Mouse (Mus musculus): ENCODE measurements at regions not wholly inside any gene's neighbourhood (a gene's known extent, or its start where the extent isn't known, plus 50 kb on each side); places are given as distances from the start of the nearest gene placed in this dataset.
"Not testable (repeated sequence)": the region's sequence is repeated elsewhere in the genome, so short reads cannot be mapped to it uniquely, and the experiment has no call there.

DNA sequence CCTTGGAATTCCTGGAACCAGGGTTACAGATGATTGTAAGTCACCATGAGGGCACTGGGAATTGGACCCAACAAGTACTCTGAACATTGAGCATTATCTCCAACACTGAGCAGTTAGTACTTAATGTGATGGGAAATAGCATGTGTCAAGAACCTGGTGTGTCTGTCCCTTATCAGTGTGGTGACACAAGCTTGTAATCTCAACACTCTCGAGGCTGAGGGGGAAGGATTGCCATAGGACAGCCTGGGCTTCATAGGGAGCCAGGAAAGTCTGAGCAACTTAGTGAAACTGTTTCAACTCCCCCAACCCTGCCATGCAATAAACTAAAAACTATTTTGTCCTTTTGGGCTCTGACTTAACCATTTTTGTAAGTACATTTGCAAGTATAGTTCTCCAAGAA lies 100.0 kb downstream of the Wdr20rt start:
- DNase-seq (ENCODE audit: low read depth) = no peak

DNA sequence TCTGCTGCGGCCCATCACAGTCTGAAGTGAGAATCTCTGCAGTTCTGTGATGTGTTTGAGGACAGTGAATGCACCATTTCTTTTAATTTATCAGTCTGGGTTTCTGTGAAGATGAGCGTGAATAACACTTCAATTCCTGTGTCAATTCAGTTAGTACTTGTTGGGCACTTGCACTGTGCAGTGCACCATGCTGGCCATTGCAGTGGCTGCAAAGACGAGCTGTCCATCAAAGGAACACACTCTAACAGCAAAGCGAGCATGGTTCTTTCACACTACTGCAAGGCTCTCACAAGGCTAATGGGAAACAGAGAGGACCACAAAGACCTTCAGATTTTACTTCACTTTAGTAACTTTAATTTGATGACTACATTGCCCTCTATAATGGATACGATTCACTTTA lies 103.2 kb downstream of the Wdr20rt start:
- DNase-seq (ENCODE audit: low read depth) = no peak

DNA sequence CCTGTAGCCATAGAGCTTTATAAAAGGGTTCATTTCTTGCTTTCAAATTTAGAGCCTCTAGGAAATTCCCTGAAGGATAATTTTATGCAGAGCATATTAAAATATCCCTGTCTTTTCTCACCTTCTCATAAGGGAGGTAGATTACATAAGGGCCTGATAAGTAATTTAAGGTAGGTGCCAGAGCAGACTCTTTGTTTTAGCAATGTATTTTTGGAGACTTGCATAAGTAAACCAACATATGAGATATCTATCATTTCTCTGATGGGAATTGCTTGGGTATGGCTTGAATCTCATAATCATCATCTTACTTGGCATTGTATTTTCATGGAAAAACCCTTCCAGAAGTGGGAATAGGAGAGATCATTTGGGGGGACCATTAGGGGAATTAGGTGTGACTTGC lies 104.4 kb downstream of the Wdr20rt start:
- no peak for DNase-seq (ENCODE audit: low read depth)

DNA sequence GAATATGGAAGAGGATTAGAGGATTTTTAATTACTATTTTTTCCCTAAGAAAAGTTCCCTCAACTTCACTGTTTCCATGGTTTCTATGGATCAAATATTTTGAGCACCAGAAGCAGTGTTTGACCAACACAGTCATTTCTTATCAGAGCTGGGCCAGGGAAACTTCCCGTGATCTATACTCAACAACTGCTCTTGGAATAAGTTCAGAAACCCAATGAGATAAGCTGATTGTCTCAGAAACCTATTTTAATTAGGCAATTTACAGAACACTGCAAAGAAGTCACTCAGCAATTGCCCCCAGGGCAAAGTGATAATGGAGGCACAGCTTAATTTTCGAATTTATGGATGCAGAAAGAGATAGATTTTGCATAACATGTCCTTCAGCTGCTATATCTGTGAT lies 114.7 kb downstream of the Wdr20rt start:
- no peak for DNase-seq (ENCODE audit: low read depth)

DNA sequence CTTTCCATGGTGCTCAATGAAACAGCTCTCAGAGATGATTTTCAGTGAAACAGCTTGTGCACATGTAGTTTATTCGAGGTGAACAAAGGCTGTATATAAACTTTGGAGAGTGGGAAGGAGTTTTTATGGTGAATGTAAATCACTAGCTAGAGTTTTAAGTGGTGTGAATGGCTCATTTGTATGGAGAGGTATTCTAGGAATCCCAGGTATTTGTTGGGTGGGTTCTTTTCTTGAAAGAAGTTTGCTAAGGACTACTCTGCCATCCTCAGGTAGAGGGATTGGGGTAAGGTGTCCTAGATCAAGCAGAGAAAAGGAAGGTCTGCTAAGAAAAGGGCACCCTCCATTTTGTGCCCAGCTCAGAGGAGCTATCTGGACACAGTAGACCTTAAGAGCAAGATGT lies 121.9 kb downstream of the Wdr20rt start:
- no peak for DNase-seq (ENCODE audit: low read depth)

DNA sequence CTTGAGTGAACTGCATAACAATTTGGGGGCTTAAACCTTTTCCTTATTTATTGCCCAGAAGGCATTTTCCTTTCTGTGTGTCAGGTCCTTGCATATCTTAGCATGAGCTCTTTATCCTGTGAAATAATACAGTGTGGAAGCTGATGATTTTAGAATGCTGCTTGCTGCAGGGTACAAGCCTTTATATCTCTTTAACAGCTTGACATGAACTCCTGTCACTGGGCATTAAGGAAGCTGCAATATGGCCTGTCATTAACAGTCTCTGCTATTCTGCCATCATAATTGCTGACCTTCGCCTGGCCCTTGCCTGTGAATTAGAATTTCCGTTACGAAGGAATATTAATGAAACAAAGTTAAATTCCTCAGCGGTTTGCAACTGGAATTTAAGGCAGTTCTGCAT lies 124.2 kb downstream of the Wdr20rt start:
- no peak for DNase-seq (ENCODE audit: low read depth)

DNA sequence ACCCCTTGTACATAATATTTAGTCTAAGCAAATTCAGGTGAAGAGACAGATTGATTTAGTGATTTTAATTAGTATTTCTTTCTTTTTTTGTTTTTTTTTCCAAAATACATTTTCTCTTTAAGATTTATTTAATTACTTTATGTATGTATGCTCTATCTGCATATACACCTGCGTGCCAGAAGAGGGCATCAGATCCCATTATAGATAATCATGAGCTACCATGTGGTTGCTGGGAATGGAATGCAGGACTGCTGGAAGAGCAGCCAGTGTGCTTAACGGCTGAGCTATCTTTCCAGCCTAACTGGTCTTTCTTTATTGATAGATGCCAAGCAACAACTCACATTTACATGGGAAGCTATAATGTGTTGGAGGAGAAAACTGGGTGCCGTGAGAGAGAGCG lies 138.9 kb downstream of the Wdr20rt start:
- no peak for DNase-seq (ENCODE audit: low read depth)

DNA sequence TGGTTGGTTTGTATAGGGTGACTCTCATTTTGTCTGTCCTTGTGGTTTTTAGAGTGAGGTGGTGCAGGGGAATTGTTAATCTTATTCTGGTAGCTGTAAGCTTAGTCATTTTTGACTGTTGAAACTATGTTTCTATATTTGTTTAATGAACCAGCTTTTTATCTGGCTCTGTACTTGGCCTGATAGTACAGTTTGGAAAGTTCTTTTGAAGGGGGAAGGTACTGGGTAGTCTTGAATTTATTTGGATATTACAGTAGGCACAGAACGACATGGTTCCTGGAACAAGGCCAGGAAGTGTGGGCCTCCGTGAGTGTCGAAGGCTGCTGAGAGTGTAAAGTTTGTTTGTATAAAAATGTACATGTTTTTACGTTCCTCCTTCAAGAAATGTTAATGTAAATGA lies 142.0 kb downstream of the Wdr20rt start:
- DNase-seq (ENCODE audit: low read depth) = no peak

DNA sequence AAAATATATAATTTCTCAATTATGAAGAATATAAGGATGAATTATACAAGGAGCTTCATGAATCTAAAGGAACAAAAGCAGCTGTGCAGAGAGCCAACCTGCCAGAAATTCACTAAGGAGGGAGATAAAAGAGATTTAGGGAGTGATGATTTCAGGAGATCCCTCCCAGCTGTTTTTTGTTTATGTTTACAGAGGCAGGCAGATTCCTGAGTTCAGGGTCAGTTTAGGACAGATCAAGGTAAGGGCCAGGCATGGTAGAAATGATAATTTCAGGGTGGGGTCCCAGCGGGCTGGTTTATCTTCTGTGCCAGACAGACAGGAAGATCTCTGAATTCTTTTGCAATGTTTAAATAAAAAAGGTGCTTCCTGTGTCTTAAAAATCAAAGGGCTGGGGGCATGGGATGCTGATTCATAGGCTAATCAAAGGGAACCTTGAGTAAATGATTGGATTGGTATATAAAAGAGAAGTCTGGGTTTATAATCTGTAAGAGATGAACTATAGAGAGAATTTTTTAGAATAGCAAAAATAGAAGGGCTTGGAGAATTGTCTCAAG lies 142.6 kb downstream of the Wdr20rt start:
- DNase-seq (ENCODE audit: low read depth) = no peak

DNA sequence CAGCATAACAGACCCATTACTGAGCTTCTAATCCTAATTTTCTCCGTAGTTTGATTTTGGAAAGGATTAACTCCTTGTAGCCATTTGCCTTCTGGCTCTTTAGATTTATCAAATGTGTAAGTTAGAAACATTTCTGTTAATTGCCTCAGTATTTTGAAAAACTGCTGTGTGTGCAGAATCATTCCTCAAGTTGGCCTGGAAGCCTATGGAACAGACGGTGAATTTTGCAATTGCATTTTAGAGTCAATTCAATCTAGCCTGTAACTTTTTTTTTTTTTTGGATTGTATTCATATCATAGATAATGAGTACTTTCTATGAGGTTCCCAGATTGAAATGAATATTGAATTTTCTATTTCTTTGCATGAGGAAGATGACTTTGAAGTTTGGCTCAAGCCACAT lies 146.3 kb downstream of the Wdr20rt start:
- DNase-seq (ENCODE audit: low read depth) = no peak

DNA sequence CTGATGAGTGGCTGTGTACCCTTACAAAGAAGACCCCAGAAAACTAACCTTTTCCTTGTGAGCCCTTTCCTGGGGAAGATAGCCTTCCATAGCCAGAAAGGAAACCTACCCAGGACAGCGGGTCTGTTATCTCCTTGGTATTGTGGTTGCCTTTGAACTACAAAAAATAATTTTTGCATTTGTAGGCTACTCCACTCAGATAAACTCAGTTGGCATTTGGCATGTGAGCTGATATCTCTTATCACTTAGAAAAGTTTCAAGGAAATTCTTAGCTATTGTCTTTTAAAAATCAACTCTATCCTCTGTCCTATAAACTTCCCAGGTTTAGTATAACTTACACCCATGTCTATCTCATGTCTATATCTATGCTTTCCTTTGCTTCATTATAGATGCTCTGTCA lies 154.0 kb downstream of the Wdr20rt start:
- no peak for DNase-seq (ENCODE audit: low read depth)

DNA sequence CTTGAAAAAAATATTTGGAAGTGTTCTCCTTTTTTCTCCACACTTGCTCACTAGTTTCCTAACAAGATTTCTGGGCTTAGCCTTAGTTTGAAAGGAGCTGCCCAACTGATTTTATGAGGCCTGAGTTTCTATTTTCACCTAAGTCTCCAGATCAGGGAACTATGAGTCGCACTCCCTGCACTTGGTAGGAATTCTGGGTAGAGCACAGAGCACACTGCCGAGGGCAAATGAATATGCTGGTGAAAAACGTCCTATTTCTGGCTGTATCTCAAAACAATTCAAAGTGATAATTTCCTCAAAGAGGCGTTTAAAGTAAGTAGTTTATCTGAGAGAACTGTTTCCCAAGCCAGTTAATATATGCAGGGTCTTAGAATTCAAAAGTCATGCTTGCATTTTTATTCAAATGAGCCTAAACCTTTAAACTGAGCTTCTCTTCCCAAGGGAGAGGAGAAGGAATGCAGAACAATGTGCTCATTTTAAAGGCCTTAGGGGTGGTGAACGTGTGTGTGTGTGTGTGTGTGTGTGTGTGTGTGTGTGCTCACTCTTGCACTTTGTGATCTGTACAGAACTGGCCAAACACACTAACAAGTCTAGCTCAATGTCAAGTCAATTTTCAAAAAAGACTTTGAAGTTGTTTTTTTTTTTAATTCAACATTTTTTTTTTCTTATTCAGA lies 156.9 kb downstream of the Wdr20rt start:
- DNase-seq (ENCODE audit: low read depth) = no peak

DNA sequence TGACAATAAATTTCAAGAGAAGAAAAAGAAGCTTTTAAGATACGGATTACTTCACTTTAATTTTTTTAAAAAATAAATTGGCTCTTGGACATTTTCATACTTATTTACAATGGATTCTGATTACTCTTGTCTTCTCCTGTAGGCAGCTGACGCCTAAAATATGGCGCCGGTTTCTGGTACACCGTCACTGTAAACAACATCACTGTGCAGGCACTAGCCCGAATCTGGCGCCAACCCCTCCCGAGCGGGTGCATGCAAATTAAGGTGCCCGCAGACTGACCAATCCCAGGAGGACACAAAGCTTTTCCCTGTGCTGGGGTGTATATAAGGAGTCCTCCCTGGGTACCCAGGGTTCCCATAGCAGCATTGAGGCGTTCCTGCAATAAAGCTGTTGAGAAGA lies 157.5 kb downstream of the Wdr20rt start:
- DNase-seq (ENCODE audit: low read depth) = not testable (repeated sequence)

DNA sequence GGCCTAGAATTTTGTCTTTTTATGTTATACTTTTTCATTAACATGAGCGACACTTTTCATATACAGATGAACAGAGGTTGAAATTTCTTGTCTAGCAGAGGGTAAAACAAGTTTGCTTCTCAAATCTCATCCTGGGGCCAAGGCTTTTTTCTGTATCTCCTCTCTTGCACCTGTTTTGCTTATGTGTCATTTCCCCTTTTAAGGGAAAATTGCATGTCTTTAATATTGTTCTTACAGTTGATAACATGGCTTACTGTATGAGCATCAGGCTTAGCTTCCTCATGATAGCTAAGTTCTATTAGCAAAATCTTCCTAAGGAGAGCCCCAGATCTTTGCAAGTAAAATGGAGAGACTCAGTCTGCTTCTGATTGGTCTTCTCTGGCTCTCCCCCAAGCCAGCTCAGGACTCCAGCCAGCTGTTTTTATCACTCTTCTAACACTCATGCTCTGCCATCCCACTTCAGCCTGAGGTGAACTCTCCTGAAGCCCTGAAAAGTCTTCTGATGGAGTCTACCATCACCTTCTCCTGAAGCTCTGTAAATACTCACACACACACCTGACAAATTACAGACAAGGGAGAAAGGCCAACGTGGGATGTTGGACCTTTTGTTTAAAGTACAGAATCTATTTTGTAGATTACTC lies 160.8 kb downstream of the Wdr20rt start:
- DNase-seq (ENCODE audit: low read depth) = no peak

DNA sequence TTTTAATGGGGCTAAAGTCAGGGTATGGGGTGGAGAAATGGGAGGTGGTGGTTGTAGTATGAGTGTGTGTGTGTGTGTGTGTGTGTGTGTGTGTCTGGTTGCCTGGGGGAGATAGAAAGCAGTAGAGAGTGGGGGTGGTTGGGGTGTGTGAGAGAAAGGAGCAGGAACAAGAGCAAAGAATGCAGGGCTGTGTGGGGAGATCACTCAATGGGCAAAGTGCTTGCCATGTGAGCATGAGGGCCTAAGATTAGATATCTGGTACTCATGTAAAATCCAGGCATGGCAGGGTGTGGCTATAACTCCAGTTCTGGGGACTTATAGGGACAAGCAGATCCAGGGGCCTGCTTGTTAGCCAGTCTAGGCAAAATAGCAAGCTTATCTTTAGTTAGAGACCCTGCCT lies 161.7 kb downstream of the Wdr20rt start:
- no peak for DNase-seq (ENCODE audit: low read depth)

DNA sequence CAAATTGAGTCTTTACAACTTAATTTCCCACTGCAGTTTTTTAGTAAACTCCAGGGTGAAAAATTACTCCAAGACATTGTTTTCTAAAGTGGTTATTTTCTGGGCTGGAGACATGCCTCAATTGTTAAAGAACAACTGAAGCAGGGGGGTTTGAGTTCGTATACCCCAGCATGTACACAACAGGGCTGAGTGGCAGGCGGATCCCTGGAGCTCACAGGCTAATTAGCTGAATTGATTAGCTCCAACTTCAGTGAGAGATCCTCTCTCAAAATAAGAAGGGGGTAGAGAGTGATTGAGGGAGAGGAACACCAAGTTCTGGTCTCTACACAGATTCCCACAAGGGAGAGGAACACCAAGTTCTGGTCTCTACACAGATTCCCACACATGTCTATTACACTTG lies 164.2 kb downstream of the Wdr20rt start:
- DNase-seq (ENCODE audit: low read depth) = no peak

DNA sequence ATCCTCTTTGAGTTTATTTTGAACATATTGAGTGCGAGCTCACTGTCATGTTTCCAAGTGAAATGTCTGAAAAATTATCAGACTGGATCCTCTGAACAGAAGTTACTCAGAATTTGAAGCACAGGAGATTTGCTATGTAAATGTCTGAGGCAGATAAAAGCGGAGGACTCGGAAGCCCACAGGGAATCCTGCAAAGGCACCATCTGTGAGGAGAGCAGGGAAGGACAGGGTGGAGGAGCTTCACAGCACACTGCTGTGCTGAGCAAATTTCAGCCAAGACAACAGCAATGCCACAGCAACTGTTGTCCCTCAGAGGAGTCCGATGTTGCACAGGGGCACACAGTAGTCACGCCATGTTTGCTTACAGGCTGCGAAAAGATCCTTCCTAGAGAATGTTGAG lies 165.0 kb downstream of the Wdr20rt start:
- DNase-seq (ENCODE audit: low read depth) = no peak

DNA sequence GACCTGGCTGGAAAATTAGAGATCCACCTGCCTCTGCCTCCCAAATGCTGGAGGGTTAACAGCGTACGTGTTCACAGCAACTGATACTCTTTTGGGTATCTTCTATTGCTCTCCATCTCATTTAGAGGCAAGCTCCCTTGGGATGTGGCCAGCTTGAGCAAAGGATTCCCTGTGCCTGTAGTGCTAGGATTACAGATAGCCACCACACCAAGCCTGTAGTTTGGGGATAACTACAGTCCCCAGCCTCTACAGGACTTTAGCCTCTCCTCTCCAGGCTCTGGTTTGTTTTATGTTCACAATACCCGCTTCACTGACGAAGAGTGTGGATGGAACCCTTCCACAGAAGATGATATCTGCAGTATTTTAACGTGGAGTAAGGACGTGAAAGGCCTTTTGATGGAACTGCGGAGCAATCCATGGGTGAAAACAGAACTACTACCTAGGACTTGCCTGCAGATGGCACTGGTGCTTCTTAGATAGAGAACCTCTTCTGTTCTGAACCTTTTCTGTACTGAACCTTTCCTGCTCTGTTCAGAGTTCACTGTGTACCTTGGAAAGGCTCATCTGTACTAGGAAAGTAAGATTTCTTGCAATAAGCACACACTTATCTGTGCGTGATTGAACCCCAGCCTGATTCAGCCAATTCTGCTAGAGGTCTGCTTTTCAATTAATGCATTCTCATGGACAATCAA lies 176.6 kb downstream of the Wdr20rt start:
- no peak for DNase-seq (ENCODE audit: low read depth)

DNA sequence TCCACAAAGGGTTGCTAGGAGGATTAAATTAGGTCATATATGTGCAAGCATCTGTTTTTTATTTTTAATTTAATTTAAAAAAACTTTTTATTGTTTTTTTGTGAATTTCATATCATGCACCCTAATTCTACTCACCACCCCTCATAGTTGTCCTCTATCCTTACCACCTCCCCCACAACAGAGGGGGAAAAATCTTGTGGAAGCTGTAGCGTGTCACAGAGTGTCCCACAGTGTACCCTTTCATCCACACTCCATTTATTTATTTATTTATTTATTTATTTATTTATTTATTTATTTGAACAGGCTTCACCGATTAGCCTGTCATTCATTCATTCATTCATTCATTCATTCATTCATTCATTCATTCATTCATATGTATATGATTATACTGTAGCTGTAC lies 177.8 kb downstream of the Wdr20rt start:
- no peak for DNase-seq (ENCODE audit: low read depth)

DNA sequence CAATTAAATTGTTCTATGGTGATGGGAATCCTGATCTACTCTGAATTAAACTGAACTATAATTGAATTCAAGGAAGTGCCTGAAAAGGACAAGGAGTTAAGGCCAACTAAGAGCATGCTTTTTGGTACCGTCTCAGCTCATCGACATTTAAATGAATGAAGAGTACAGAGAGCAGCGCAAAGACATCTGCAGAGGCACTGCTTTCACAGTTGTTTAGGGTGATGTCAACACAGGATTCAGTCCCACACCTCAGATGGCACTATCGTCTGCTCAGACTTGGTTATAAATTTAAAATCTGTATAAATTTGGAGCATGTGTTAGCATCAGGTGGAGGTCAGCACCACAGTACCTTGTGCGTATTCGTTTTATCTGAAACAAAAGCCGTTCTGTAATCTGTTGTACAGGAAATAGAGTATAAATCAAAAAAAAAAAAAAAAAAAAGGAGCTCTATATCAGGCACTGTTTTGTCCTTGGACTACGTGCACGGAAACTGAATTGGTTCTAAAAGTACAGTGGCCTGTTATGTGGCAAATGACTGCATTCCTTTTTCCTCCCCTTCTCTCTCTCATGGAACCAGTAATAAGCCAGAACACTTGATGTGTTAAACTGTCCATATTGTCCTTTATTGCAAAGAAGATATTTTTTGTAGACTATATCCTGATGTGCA lies 187.8 kb downstream of the Wdr20rt start:
- DNase-seq (ENCODE audit: low read depth) = no peak

DNA sequence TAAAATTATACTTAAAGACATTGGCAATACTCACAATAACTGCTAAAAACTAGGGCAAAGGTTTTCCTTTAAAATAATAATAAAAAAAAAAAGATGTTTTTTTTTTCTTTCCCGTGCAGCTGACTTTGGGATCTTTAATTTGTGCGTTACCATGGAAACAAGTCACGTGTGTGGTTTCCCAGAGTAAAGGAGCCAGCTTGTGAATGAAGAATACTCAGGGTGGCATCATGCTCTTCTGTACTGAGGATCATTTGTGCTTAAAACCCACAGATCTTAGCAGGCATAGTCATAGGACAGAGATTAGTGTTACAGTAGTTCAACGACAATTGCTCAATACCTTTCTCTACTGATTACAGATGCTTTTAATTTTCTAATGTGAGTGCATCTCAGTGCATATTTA lies 189.1 kb downstream of the Wdr20rt start:
- DNase-seq (ENCODE audit: low read depth) = no peak

DNA sequence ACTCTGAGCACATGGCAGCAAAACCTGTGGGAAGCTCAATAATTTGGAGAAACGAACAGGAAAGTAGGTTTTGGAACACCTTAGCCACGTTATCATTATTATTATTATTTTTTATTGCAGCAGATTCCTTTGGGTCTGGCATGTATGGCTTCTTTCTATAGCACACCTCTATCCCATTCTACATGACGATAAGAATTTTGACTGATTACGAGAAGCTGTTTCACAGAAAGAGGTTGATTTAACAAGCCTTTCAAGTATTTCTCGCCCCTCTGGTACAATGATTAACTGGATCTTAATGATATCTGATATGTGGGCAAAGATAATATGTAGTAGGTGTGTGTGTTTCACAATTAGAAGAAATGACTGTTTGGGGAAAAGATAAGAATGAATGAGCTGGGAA lies 191.6 kb downstream of the Wdr20rt start:
- DNase-seq (ENCODE audit: low read depth) = no peak

DNA sequence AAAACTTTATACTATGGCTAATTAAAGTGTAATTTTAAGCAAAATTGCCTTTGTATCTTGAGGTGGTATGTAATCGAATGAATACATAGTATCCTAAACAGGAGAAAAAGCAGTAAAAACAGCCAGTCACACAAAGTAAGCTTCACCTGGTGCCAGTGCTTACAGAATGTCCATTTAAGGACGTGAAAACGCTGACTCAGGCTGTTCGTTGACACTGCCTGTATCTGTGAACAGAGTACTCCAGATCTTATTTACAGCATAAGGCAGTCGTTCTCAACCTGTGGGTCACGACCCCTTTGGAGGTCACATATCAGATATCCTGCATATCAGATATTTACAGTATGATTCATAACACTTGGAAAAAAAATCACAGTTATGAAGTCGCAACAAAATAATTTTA lies 194.8 kb downstream of the Wdr20rt start:
- DNase-seq (ENCODE audit: low read depth) = no peak

Data from naive thymus-derived CD4-positive, alpha-beta T cell, adult 2 months (primary cell).